Mouse (Mus musculus): Measurements from ENCODE around the gene Ap2m1. TPM values are rescaled to one million over a fixed set of nuclear protein-coding genes. Genes with fewer than 3 reads are reported as not detected.

The Ap2m1 gene
- total RNA-seq, 2 experiments from 2014 or later, result 279 to 383 TPM

- DNase-seq, result peak; percentile 9 to 14
Measured at GRCm38 (mm10) chr16:20591076-20591705, 55.9 kb downstream of the Ap2m1 start.

Other genes with a start within 250 kb of the Ap2m1 start
- 100 to 1,000 TPM; 111 to 120 TPM for gene Parl, start 233.1 kb upstream of the Ap2m1 start, total RNA-seq (2021)
- gene Cyp2ab1, start 210.1 kb upstream of the Ap2m1 start, total RNA-seq (2021), result under 1 TPM; 0.23 to 0.33 TPM
- gene Abcc5, start 109.1 kb upstream of the Ap2m1 start, total RNA-seq (2021), result 10 to 100 TPM; 59.4 to 78.0 TPM
- gene Eif2b5, start 36.7 kb upstream of the Ap2m1 start, total RNA-seq (2021), result 10 to 100 TPM; 62.4 to 62.6 TPM
- 10 to 100 TPM; 40.7 to 45.2 TPM for gene Dvl3, start 18.5 kb upstream of the Ap2m1 start, total RNA-seq (2021)
- gene Abcf3, start 13.1 kb downstream of the Ap2m1 start, total RNA-seq (2021), result 10 to 100 TPM; 86.0 to 95.3 TPM
- 1 to 10 TPM; 1.4 to 1.6 TPM for gene Vwa5b2, start 54.0 kb downstream of the Ap2m1 start, total RNA-seq (2021)
- 1 to 10 TPM; 9.5 to 10.0 TPM for gene Eef1akmt4, start 76.1 kb downstream of the Ap2m1 start, total RNA-seq (2021)
- gene Gm49333, start 76.1 kb downstream of the Ap2m1 start, total RNA-seq (2021), result under 1 TPM in 1 of 2 experiments, not detected in 1; 0.26 TPM
- 10 to 100 TPM; 26.9 to 29.8 TPM for gene Alg3, start 76.3 kb downstream of the Ap2m1 start, total RNA-seq (2021)
- gene Camk2n2, start 85.8 kb downstream of the Ap2m1 start, total RNA-seq (2021), result 100 to 1,000 TPM in 1 of 2 experiments, 10 to 100 TPM in 1; 25.3 to 128 TPM
- gene Ece2, start 94.3 kb downstream of the Ap2m1 start, total RNA-seq (2021), result 10 to 100 TPM in 1 of 2 experiments, 1 to 10 TPM in 1; 8.9 to 17.5 TPM
- gene Psmd2, start 116.2 kb downstream of the Ap2m1 start, total RNA-seq (2021), result 100 to 1,000 TPM; 288 to 322 TPM
- 100 to 1,000 TPM; 352 to 397 TPM for gene Eif4g1, start 132.8 kb downstream of the Ap2m1 start, total RNA-seq (2021)
- 10 to 100 TPM; 13.5 to 15.0 TPM for gene Fam131a, start 157.8 kb downstream of the Ap2m1 start, total RNA-seq (2021)
- 10 to 100 TPM; 37.0 to 56.4 TPM for gene Polr2h, start 182.2 kb downstream of the Ap2m1 start, total RNA-seq (2021)
- gene Clcn2, start 182.3 kb downstream of the Ap2m1 start, total RNA-seq (2021), result 10 to 100 TPM; 19.3 to 66.2 TPM
- 10 to 100 TPM; 10.4 to 10.6 TPM for gene Chrd, start 197.6 kb downstream of the Ap2m1 start, total RNA-seq (2021)
- gene Thpo, start 199.0 kb downstream of the Ap2m1 start, total RNA-seq (2021), result 1 to 10 TPM; 1.3 to 1.5 TPM